Mouse (Mus musculus) testis, adult 2 months (tissue): ENCODE data around the gene Baiap2l2. TPM values are rescaled to one million over a fixed set of nuclear protein-coding genes. Genes with fewer than 3 reads are reported as not detected.

Source experiments
- H3K27ac ChIP-seq: fragments of 200-500 bp; 2 replicates; pipeline ENCODE4 v1.5.1; 2012; ENCODE audit warnings: low read depth, low read length; ENCODE audit not compliant: control insufficient read depth, insufficient read depth
- H3K27me3 ChIP-seq: fragments of 200-500 bp; 2 replicates; pipeline ENCODE4 v1.6.1; 2012; ENCODE audit warnings: mild to moderate bottlenecking, low read length, moderate library complexity; ENCODE audit not compliant: control insufficient read depth, insufficient read depth
- H3K36me3 ChIP-seq: fragments of 200-500 bp; 2 replicates; pipeline ENCODE4 v1.6.1; 2012; ENCODE audit warnings: mild to moderate bottlenecking, low read length; ENCODE audit not compliant: control insufficient read depth, insufficient read depth
- H3K4me1 ChIP-seq: fragments of 200-500 bp; 2 replicates; pipeline ENCODE4 v1.6.1; 2012; ENCODE audit warnings: low read length; ENCODE audit not compliant: control insufficient read depth, insufficient read depth
- H3K4me3 ChIP-seq: fragments of 200-500 bp; 2 replicates; pipeline ENCODE4 v1.5.1; 2012; ENCODE audit warnings: low read depth, mild to moderate bottlenecking, low read length, moderate library complexity, mixed read lengths; ENCODE audit not compliant: control insufficient read depth
- CTCF ChIP-seq: fragments of 200-500 bp; IDR thresholded peaks from 2 replicates; pipeline ENCODE4 v1.5.1; 2012; ENCODE audit warnings: low read depth, mild to moderate bottlenecking, inconsistent platforms, low read length, moderate library complexity; ENCODE audit not compliant: control insufficient read depth, insufficient read depth, insufficient replicate concordance
- POLR2A ChIP-seq: fragments of 200-500 bp; IDR thresholded peaks from 2 replicates; pipeline ENCODE4 v1.6.1; 2012; ENCODE audit warnings: low read depth, mild to moderate bottlenecking, inconsistent platforms, low read length, moderate library complexity; ENCODE audit not compliant: control insufficient read depth
- polyA plus RNA-seq: library from polyadenylated mRNA; depleted of rRNA; stranded (reverse); fragments of >200 nt; gene quantifications from 2 replicates; pipeline ENCODE4 v1.2.3, GENCODE M21; 2012

Gene Baiap2l2
- polyA plus RNA-seq, 1 experiment: 0.67 TPM

- H3K27ac ChIP-seq: peak overlapping the region; percentile 90
- peaks cover 23% of the 10 kb centered on the region for H3K4me1 ChIP-seq
- TF ChIP-seq CTCF (no peak), POLR2A (no peak; the same call in 1 of the 2 replicates)
- peak overlapping the region; percentile 92 for H3K4me3 ChIP-seq
- no peaks in the 10 kb centered on the region for H3K36me3 ChIP-seq
- H3K27me3 ChIP-seq: no peaks in the 10 kb centered on the region
These were observed 41.9 kb upstream of the Baiap2l2 start for GRCm38 (mm10) chr15:79326971-79327961.

- H3K27ac ChIP-seq: no peak overlapping the region
These were observed 40.9 kb upstream of the Baiap2l2 start for GRCm38 (mm10) chr15:79326264-79326663.

GRCm38 (mm10) chr15:79325742-79326141 is 40.4 kb upstream of the Baiap2l2 start:
- Histone ChIP-seq H3K27ac (no peak overlapping the region), H3K4me1 (peaks cover 23% of the 10 kb centered on the region), H3K27me3 (no peaks in the 10 kb centered on the region), H3K4me3 (no peak overlapping the region), H3K36me3 (no peaks in the 10 kb centered on the region)
- TF ChIP-seq POLR2A (no peak), CTCF (no peak)

More at GRCm38 (mm10) chr15:79326264-79326663, 40.9 kb upstream of the Baiap2l2 start:
- TF ChIP-seq POLR2A (no peak), CTCF (no peak)
- no peak overlapping the region for H3K4me3 ChIP-seq
- peaks cover 23% of the 10 kb centered on the region for H3K4me1 ChIP-seq
- no peaks in the 10 kb centered on the region for H3K27me3 ChIP-seq
- no peaks in the 10 kb centered on the region for H3K36me3 ChIP-seq

- TF ChIP-seq POLR2A: no peak
- TF ChIP-seq CTCF: no peak
- Histone ChIP-seq H3K4me3 (no peak overlapping the region), H3K27me3 (no peaks in the 10 kb centered on the region), H3K4me1 (peaks cover 20% of the 10 kb centered on the region), H3K36me3 (no peaks in the 10 kb centered on the region; the same call in 1 of the 2 replicates), H3K27ac (no peak overlapping the region; the same call in 1 of the 2 replicates)
These were observed 39.0 kb upstream of the Baiap2l2 start for GRCm38 (mm10) chr15:79324373-79324772.

- Histone ChIP-seq H3K27me3 (no peaks in the 10 kb centered on the region), H3K4me3 (no peak overlapping the region), H3K27ac (peak overlapping the region; percentile 29), H3K4me1 (peaks cover 20% of the 10 kb centered on the region), H3K36me3 (no peaks in the 10 kb centered on the region; the same call in 1 of the 2 replicates)
- no peak for TF ChIP-seq CTCF
- no peak for TF ChIP-seq POLR2A
These were observed 38.4 kb upstream of the Baiap2l2 start for GRCm38 (mm10) chr15:79323791-79324155.

GRCm38 (mm10) chr15:79322991-79323790 is 37.9 kb upstream of the Baiap2l2 start:
- Histone ChIP-seq H3K27ac (peak overlapping the region; percentile 29), H3K36me3 (no peaks in the 10 kb centered on the region; the same call in 1 of the 2 replicates), H3K4me3 (peak overlapping the region; percentile 33), H3K27me3 (no peaks in the 10 kb centered on the region), H3K4me1 (peaks cover 20% of the 10 kb centered on the region)
- TF ChIP-seq POLR2A: 0 out of 2 replicates have a peak, but pooled peaks have one; percentile 19
- no peak for TF ChIP-seq CTCF

GRCm38 (mm10) chr15:79322281-79322990 is 37.1 kb upstream of the Baiap2l2 start:
- peak overlapping the region; percentile 61 for H3K27ac ChIP-seq
- H3K36me3 ChIP-seq: peaks cover under 1% of the 10 kb centered on the region
- TF ChIP-seq CTCF (no peak), POLR2A (0 out of 2 replicates have a peak, but pooled peaks have one; percentile 37)
- H3K27me3 ChIP-seq: no peaks in the 10 kb centered on the region
- H3K4me3 ChIP-seq: peak overlapping the region; percentile 33
- peaks cover 20% of the 10 kb centered on the region for H3K4me1 ChIP-seq
